Mouse (Mus musculus) MEL (cell line): ENCODE measurements at regions not wholly inside any gene's neighbourhood (a gene's known extent, or its start where the extent isn't known, plus 50 kb on each side); places are given as distances from the start of the nearest gene placed in this dataset.

Experiments used
- CTCF ChIP-seq, 3 experiments: IDR thresholded peaks in 2 of 3; conservative IDR thresholded peaks in 1 of 3; 2 replicates each; pipeline ENCODE4 v1.5.1; 2011 to 2012; ENCODE audit warnings: low read length in 3 of 3, low read depth in 2 of 3, mild to moderate bottlenecking in 2 of 3, improper control_type of control experiment in 1 of 3, inconsistent platforms in 1 of 3, mixed read lengths in 1 of 3, moderate library complexity in 1 of 3; ENCODE audit not compliant: control insufficient read depth in 1 of 3, insufficient read depth in 1 of 3, poor library complexity in 1 of 3, severe bottlenecking in 1 of 3
- MXI1 ChIP-seq: IDR thresholded peaks from 2 replicates; pipeline ENCODE4 v1.6.1; 2011; ENCODE audit warnings: mild to moderate bottlenecking, low read depth, low read length, improper control_type of control experiment
- POLR2AphosphoS2 ChIP-seq: IDR thresholded peaks from 2 replicates; pipeline ENCODE4 v1.6.1; 2011; ENCODE audit warnings: low read length, improper control_type of control experiment
- TAL1 ChIP-seq: IDR thresholded peaks from 2 replicates; pipeline ENCODE4 v1.6.1; 2012; ENCODE audit warnings: mild to moderate bottlenecking, inconsistent platforms, low read length, moderate library complexity, mixed read lengths
- ZKSCAN1 ChIP-seq: IDR thresholded peaks from 2 replicates; pipeline ENCODE4 v1.6.1; 2012; ENCODE audit warnings: low read depth, mild to moderate bottlenecking, inconsistent platforms, low read length, improper control_type of control experiment, moderate library complexity

DNA sequence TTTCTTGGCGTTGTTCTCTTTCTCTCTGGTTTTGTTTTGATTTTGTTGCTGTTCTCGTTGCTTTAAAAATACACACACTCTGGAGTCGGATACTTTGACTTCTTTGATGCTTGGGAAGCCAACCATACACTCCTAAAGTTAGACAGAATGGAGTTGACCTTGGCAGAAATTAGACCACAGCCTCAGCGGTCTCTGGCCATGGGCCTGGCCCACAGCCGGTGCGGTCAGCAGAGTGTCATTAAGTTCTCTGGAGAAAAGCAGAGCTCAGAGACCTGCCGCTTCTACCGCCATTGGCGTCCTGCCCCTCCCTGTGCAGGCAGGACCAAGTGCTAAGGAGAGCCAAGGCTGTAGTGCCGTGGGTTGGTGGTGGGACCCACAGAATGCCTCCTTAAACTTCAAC is 212.6 kb upstream of the Tle3 start:
- TF ChIP-seq CTCF (IDR thresholded peaks at IDR 0.05 in 2 of 3, conservative IDR thresholded peaks at IDR 0.05 in 1 of 3; ENCODE audit: control insufficient read depth in 1 of 3, insufficient read depth in 1 of 3, low read depth in 2 of 3, low read length in 3 of 3, poor library complexity in 1 of 3, severe bottlenecking in 1 of 3) (no peak), TAL1 (no peak), POLR2AphosphoS2 (no peak), ZKSCAN1 (no peak), MXI1 (no peak)
